Mouse (Mus musculus) embryo, embryonic 11 days (tissue): ENCODE data around the gene Stoml3.

Experiments used
- DNase-seq: peaks from one replicate; pipeline ENCODE4 v3.0.0-alpha.2; 2015

Gene Stoml3

DNA sequence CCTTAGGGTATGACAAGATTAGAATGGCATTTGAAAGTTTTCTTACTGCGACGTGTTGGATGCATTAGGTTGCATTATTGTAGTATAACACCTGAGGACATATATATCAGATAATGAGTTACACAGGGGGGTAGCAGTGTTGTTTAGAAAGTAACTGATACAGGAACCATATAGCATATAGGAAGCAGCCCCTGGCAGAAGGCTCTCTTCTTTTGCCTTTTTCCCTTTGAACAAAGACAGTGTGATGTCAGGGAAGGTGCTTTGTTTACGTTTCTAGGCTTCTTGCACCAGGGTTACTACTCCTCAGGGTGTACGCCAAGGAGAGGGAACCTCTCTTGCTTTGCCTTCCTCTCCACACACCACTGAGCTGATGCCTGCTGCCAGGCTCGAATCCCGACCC is at the start of gene Stoml3:
Stoml3 (plus strand) TSS at position 301 of the 400 bp plus-strand sequence.
- DNase-seq = no peak

DNA sequence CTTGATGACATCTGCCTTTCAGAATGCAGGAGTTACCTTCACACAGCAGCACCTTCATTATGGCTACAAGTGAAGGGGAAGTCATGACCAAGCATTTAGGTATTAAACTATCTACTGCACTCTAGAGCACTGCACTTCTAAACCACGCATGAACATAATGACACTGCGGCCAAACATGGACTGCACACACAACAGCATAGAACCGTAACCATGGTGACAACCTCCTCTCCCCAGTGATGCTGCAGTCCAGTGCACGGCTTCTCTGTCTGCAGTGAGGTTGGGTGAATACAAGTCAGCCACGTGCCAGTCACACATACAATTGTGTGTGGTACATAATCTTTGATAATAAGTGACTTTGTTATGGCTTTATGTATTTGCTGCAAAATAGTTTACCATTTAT is 42.9 kb upstream of the Stoml3 start:
- DNase-seq = peak; percentile 8

DNA sequence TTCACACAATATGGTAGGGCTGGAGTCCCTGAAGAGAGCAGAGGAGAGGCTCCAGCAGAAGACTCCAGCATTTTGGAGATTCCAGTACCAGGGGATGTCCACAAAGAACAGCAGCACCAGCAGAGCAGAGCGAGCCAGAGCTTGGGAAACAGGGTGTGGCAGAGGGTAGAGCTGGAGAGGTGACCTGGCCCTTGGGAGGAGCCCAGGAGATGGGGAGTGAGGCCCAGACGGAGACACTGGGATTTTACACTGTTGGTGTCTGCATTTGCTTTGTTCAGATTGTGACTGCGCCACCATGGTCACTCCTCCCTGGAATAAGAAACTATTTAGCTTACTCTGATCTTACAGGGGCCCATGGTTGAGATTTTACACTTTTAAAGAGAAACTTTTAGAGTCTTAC is 41.7 kb upstream of the Stoml3 start:
- DNase-seq = no peak

DNA sequence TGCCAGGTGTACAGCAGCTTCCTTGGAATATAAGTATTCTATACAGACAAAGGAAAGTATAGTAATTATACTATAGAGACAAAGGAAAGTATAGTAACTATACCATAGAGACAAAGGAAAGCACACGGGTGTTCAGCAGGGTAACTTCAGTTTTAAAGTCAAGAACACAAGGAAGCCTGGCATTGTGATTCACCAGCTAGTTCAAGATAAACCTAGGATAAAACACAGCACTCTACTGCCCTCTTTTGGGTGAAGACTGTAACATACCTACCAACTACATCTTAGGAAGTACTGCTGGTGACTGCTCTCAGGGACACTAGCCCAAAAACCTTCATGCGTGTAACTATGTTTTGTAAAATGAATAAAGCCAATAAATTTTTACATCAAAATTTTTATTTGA is 40.2 kb upstream of the Stoml3 start:
- peak; percentile 86 for DNase-seq

DNA sequence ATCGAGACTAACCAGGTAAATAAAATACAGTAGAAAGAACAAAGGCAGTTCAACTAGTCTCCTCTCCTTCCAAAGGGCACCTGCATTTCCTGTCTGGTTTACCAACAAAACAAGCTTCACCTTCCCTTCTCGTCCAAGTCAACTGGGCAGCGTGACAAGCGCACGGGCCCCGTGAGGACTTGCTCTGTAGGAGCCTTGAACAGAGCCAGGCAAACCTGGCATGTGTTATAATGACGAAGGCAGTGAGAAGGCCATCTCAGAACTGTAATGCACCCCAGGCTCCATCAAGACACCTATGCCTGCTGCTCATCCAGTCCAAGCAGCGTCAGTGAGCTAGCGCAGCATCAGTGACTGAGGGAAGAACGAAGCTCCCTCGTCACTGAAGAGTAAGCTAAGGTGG is 37.8 kb upstream of the Stoml3 start:
- DNase-seq = no peak

DNA sequence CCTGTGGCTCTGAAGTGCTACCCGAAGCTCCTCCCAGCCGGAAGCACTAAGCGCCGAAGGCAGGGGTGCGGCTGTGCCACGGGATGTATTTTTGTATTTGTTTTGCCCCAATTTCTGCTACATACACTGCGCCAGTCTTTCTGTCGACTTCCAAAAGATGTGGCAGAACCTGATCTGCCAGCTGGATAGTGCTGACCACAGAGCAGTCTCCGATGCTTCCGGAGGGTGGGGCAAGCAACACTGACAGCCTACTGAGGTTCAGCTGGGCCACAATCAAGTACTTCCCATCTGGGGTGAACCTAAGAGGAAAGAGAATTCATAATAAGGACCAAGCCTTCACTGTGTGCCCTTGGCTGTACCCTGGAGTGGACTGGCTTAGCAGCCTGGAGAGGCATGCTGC is 36.1 kb upstream of the Stoml3 start:
- no peak for DNase-seq

DNA sequence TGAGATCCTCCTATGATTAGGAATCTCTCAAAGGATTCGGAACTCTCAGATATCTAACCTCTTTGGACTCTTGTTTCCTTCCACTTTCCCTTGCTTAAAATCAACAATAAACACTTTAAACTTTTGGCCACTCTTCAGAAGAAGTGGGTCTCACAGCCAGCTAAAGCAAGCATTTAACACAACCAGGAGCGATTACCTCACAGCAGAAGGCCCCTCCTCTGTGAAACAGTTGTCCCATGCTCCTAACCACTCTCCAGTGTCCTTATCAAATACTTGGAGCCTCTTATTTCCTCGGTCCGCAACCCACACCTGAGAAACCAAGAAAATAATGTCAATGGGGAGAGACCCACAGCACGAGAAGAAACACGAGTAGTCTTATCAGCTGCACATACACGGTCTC is 35.1 kb upstream of the Stoml3 start:
- DNase-seq = no peak

DNA sequence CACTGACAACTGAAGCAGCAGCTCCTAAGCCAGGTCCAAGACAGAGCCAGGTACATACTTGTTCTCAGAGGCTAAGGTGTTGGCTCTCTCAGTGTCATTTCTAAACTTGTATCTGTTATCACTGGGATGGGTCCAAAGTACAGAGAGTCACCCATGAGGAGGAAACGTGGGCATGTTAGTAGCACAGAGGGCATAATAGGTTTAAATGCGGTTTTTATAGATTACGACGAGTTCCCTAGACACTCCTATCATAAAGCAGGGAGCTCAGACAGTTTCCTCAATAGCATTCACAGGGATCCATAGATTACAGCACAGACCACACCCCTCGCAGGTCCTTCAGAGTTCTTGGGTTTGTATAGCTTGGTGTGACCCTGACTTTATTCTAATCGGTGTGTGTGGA is 34.4 kb upstream of the Stoml3 start:
- DNase-seq = no peak

DNA sequence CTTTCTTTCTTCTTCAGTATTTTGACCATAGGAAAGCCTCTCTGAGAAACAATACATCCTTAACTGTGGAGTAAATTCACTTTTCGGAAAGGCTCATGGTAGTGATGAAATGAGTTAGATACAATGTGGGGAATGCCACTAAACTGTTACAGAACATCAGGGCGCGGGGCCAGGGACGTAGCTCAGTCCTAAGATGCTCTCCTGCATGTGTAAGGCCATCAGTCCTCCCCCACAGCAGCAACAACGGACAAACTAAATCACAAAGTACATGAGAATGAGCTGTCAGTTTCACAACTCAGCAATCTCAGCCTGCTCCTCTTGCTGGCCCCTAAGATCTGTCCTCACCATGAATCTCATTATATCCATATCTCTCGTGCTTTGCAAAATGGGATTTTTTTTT is 33.9 kb upstream of the Stoml3 start:
- DNase-seq = no peak

DNA sequence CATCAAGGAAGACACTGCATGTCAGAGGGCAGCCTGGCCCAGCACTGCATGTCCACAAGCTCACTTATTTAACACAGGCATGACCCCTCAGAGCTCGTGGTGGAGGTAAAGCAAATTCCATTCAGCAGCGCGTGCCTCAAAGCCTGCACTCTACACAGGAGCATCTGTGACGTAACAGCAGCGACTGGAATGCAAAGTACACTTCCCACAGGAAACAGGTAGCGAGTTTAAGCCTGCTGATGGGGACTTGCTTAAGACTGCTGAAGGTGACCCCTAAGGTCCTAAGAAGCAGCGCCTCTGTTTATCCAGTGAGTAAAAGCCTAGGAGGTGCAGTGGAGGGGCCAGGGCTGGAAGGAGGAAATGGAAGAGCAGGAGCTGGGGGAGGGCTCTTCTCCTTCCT is 33.5 kb upstream of the Stoml3 start:
- DNase-seq = no peak

DNA sequence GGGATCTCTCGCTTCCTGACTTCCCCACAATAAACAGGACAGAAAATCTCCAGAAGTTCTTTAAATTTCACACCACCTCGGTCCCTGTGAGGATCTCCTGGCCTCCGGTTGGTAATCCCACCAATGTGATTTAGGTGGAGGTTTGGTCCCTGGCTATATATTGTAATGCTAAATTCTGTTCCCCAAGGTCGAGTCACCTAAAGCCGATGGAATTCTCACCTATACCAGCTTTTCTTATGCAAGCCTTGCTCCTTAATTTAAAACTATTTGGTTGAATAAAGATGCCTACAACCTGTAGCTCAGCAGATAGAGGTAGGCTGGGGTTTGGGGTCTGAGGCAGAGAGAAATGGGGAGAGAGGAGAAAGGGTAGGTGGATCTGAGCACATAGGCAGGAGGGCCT is 30.7 kb upstream of the Stoml3 start:
- no peak for DNase-seq

DNA sequence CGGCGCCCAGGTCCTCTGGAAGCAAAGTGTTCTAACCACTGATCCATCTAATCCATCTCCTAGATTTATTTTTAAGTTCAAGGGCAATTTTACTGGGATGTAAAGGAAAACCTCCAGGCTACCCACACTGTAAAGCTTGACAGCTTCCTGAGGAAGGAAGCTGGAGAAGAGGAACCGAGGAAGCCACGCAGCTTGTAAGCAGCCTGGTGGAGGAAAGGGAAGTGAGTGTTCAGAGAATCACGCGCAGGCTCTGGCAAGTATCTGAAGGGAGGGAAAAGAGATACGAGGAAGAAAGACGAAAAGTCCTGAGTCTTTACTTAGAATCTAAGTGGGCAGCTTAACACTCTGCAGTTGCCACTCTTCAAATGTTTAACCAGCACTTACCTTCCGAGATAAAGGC is 28.3 kb upstream of the Stoml3 start:
- no peak for DNase-seq

DNA sequence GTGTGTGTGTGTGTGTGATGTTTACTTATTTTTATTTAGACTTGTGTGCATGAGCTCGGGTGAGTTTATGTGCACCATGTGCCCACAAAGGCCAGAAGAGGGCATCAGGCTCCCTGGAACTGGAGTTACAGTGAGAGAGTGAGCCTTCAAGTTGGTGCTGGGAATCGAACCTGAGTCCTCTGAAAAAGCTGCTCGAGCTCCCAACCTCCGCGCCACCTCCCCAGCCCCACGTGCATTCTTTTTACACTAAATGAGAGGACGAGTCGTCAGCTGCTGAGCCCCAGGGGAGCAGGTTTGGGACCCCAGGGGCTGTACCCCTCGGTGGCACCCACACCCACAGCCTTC is 25.8 kb upstream of the Stoml3 start:
- no peak for DNase-seq

DNA sequence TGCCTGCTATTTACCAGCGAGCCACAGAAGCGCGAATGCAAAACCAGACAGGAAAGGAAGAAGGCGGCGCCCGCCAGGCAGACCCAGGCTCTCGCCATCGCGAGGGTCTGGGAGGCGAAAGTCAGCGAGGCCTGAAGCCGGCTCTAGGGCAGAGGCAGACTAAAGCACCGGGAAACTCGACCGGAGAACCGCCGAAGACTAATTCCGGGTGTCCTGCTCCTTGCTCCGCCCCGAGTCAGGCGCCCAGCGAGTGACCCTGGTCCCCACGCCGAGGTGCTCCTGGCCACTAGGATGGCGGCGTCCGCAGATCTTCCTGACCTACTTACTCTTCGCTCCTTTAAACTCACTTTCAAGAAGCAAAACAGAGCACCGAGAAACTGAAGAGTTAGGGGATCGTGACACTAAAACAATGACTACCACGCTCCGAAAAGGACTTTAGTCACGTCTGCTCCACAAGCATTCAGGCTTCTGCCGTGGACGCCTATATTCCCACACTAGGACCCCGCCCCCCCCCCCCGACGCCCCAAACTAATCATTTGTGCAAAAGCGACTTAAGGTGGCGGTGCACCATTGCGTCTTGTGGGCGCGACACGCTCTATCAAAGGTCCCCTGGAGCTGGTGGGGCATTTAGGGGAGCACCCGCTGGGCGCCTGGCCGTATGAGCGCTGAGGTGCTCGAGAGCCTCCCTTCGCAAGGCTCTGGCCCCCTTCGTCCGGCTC is 25.2 kb upstream of the Stoml3 start, which contains the start of the genes Nhlrc3 and Proser1:
Nhlrc3 (minus strand) TSS at position 287 of the 719 bp plus-strand sequence.
Proser1 (plus strand) TSS at position 621 of the 719 bp plus-strand sequence.
- DNase-seq = peak; percentile 95

DNA sequence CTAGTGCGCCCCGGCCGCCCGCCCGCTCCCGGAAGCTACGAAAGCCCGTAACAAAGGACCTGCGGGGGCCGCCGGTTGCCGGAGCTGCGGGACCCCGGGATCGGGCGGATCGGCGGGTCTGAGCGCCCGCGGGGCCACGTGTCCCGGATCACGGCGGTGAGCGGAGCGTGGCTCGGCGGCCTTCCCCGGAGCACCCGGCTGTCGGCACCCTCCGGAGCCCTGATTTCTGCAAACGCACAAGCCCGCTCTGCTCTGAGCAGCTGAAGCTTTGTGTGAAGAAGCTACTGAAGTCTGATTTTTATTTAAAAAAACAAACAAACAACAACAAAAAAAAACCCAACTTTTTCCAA is 24.7 kb upstream of the Stoml3 start:
- no peak for DNase-seq

DNA sequence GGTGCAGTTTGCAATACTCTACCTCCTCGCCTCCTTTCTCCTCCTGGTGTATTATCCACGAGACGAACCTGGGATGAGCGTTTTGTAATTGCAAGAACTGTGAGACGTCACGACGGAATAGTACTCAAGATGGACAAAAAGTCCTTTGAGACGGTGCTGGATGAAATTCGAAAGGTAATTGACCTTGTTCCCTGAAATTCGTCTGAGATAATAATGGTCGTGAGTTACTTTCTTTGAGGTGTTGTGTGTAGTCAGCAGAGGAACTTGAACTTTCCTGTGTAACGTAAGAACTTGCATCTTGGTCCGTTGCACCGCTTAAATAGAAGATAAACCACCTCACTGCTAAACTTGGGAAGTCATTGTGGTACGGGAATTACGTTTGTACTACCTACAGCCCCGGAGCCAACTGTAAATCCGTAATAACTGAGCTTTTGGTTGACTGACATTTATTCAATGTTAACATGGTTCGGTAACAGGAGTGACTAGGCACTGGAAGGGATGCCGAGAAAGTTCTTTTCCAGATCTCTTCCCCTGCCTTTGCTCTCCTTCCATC is 24.2 kb upstream of the Stoml3 start:
- DNase-seq = peak; percentile 49

DNA sequence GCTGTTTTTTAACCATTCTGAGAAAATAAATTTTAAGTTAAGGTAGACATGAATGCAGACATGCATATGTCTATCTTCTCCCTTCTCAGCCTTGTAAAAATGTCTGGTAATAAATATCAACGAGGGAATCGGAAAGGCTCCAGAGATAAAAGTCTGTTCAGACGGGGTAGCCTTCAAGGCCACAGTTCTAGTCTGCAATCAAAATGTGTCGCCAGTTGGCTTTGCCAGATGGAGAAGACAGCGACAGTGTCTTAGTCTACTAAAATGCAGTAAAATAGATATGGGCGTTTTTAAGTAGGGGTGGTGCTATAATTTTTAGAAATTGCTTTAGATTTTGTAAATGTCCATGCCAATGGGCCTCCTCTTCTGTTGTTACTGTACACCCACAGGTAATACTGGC is 23.1 kb upstream of the Stoml3 start:
- DNase-seq = no peak

DNA sequence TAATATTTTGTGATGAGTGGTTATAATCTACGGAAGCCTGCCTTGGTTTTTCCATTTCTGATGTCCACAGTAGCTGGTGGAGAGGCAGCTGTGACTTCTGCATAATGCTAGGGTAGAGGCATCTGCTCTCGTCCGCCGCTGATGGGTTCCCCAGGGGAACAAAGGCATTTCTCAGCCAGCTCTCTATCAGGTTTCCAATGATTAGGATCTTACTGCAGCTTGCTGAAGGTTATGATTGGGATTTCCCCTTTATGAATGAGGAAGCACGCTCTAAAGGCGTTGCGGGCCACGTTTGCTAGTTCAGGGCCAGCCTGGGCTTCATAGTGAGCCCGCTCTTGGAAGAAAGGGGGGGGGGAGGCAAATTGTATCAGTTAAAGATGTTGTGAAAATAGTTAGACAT is 22.0 kb upstream of the Stoml3 start:
- peak; percentile 21 for DNase-seq

DNA sequence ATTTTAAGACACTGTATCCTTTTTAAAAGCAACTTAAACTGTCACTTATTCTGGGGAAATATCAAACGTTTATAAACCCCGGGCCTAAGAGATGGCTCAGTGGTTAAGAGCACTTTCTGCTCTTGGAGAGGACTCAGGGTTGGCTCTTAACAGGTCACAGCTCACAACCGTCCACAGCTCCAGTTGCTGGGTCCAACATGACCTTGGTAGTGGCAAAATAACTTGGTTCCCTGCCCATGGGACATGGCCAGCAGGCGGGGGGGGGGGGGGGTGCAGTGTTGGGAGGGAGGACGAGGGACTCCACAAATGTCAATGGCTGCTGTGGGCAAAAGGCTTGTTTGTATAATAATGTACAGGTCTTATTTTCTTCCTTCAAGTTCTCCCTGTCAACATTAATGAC is 21.1 kb upstream of the Stoml3 start:
- no peak for DNase-seq

DNA sequence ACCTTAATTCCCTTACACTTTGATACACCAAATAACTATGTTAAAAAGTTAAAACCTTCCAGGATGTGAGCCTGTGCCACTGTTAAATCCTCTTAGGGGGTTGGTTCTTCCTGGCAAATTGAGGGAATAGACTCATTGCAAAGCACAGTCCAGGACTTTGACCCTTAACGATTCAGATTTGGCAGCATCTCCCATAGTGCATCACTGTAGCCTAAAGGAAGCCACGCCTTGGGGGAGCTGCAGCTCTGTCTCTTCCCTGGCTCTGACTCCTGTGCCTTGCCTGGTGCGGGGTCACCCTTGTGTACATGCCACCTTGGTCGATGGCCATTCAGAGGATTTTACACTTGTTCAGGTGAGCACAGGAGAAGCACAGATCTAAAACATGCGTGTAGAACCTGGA is 18.8 kb upstream of the Stoml3 start:
- DNase-seq = no peak

DNA sequence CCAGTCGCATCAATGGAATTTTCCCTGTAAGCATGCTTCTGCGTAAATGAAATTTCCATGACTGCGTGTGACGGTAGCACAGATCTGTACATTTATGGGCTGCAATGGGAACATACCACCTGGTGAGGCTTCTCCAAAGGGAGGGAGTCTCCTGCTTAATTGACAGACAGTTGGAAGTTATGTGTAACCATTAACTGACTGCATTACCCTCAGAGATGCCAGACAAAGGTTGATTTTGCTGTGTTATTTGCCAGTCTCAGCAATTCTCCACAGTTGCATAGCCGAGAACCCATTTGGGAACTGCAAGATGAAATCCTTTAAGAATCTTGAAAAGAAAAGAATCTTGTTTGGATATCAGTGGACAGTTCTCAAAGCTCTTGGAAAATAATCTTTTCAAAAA is 16.4 kb upstream of the Stoml3 start:
- DNase-seq = no peak

DNA sequence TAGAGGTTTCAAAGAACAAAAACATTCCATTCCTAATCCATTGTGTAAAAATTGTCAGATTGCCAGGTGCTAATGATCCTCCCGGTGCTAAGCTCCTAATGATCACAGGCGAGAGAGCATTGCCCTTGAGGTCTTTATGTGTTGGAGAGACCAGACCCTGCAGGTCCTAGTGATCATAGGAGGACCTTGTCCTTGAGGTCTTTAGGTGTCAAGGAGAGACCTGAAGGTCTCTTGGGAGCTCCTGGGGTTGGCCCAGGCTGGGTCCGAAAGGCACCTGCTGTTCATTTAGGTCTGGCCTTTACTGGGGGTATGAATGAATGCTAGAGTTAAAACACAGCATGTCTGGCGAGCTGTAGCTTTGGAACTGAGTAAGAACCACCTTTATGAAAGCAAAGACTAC is 14.3 kb upstream of the Stoml3 start:
- DNase-seq = no peak

DNA sequence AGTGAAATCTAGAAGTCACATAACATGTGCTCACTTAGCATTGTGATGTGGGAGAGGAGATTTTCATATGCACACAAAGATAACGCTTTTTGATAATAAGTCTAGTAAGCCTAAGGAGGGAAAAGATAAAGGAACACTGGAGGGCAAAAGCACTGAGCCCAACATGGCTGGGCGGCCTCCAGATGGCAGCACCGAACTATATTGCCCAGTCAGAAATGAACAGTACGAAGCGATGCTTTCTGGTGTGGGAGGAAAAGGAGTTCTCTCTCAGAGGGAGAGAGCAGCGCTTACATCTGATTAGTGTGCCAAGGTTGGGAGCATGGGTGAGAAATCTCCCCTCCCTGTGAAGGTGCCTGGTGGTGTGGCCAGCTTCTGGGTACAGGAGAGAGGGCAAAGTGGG is 12.6 kb upstream of the Stoml3 start:
- peak; percentile 56 for DNase-seq

DNA sequence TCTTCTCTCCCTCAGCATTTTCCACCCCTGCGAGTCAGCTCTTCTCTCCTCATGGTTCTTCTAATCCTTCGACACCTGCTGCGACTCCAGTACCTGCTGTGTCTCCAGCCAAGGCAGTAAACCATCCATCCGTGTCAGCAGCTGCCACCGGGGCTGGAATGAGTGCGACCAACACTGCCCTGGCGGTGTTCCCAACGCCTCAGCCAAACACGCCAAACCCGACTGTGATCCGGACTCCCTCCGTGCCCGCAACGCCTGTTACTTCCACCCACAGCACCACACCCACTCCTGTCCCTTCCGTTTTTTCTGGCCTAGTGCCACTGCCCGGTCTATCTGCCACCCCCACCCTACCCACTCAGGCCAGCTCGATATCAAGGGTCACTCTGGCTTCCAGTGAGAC is 11.0 kb upstream of the Stoml3 start:
- DNase-seq = no peak

DNA sequence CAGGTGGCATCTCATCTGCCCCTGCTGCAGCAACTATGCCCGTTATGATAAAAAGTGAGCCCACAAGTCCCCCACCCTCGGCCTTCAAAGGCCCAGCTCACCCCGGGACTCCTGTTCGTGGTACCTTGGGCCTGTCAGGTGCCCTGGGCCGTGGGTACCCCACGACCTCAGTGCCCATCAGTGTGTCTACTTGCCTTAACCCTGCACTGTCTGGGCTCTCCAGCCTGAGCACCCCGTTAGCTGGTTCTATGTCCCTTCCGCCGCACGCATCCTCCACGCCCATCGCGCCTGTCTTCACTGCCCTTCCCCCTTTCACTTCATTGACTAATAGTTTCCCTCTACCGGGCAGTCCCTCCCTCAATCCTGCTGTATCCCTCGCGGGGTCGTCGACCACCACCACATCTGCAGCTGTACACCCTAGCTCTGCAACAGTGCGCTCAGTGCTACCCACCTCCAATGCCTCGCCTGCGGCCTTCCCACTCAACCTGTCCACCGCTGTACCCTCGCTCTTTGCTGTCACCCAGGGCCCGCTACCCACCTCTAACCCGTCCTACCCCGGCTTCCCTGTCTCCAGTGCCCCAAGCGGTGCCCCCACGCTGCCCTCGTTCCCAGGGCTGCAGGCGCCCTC is 9.9 kb upstream of the Stoml3 start:
- DNase-seq = no peak
